Mouse (Mus musculus): Measurements from ENCODE around the gene Il22ra2. TPM values are rescaled to one million over a fixed set of nuclear protein-coding genes. Genes with fewer than 3 reads are reported as not detected.
A peak's percentile ranks its signal among the peaks of the same experiment; 100 is the strongest.

The Il22ra2 gene
- total and polyA plus RNA-seq, 3 experiments, result not detected

- H3K9ac ChIP-seq (ENCODE audit: control insufficient read depth, low read depth, low read length, poor library complexity, severe bottlenecking), result no peak overlapping the region
- TF ChIP-seq EP300 (IDR thresholded peaks at IDR 0.05; ENCODE audit: low read depth in 1 of 2, low read length in 2 of 2), result peak in 1 of 2 experiments; percentile 16; a peak in 1 of 4 replicates
- no peak for TF ChIP-seq JUND (IDR thresholded peaks at IDR 0.05; ENCODE audit: low read depth, low read length)
- peak; percentile 46 for DNase-seq (ENCODE audit: low read depth, low spot score)
- H3K4me1 ChIP-seq (ENCODE audit: control insufficient read depth in 1 of 2, insufficient read depth in 2 of 2, low read length in 2 of 2), result peaks cover 23 to 25% of the 10 kb centered on the region in 2 experiments
- no peak overlapping the region for H3K4me3 ChIP-seq (ENCODE audit: control insufficient read depth in 1 of 2, insufficient read depth in 1 of 2, low read depth in 2 of 2, low read length in 2 of 2)
- H3K27me3 ChIP-seq (ENCODE audit: control insufficient read depth in 1 of 2, insufficient read depth in 2 of 2, low read length in 2 of 2), result no peaks in the 10 kb centered on the region
- H3K79me2 ChIP-seq (ENCODE audit: control insufficient read depth, insufficient read depth, low read length, poor library complexity), result no peaks in the 10 kb centered on the region
- H3K9me3 ChIP-seq (replicated peaks; ENCODE audit: insufficient read depth, low read length), result no peaks in the 10 kb centered on the region
- H3K27ac ChIP-seq (ENCODE audit: control insufficient read depth, low read depth, low read length), result peak overlapping the region; percentile 79
- peaks cover 0 to 33% of the 10 kb centered on the region in 2 experiments; a peak in 2 of 4 replicates for H3K36me3 ChIP-seq (ENCODE audit: control insufficient read depth in 1 of 2, insufficient read depth in 2 of 2, low read length in 2 of 2)
Observed at GRCm38 (mm10) chr10:19581844-19582582, 39.8 kb upstream of the Il22ra2 start.

GRCm38 (mm10) chr10:19582806-19583430 lies 38.9 kb upstream of the Il22ra2 start:
- Histone ChIP-seq H3K79me2 (ENCODE audit: control insufficient read depth, insufficient read depth, low read length, poor library complexity) (no peaks in the 10 kb centered on the region), H3K9me3 (replicated peaks; ENCODE audit: insufficient read depth, low read length) (no peaks in the 10 kb centered on the region), H3K36me3 (ENCODE audit: control insufficient read depth in 1 of 2, insufficient read depth in 2 of 2, low read length in 2 of 2) (peaks cover 0 to 33% of the 10 kb centered on the region in 2 experiments; a peak in 2 of 4 replicates), H3K4me1 (ENCODE audit: control insufficient read depth in 1 of 2, insufficient read depth in 2 of 2, low read length in 2 of 2) (peaks cover 23 to 25% of the 10 kb centered on the region in 2 experiments), H3K27ac (ENCODE audit: control insufficient read depth, low read depth, low read length) (peak overlapping the region; percentile 79), H3K9ac (ENCODE audit: control insufficient read depth, low read depth, low read length, poor library complexity, severe bottlenecking) (peak overlapping the region; percentile 22), H3K4me3 (ENCODE audit: control insufficient read depth in 1 of 2, insufficient read depth in 1 of 2, low read depth in 2 of 2, low read length in 2 of 2) (no peak overlapping the region), H3K27me3 (ENCODE audit: control insufficient read depth in 1 of 2, insufficient read depth in 2 of 2, low read length in 2 of 2) (no peaks in the 10 kb centered on the region)
- DNase-seq (ENCODE audit: low read depth, low spot score), result peak; percentile 58
- TF ChIP-seq UBTF (IDR thresholded peaks at IDR 0.05; ENCODE audit: borderline replicate concordance, insufficient read depth, low read depth, low read length) (no peak), RAD21 (IDR thresholded peaks at IDR 0.05; ENCODE audit: low read depth, low read length) (no peak), ZMIZ1 (IDR thresholded peaks at IDR 0.05; ENCODE audit: low read depth, low read length) (no peak), GATA1 (IDR thresholded peaks at IDR 0.05; ENCODE audit: low read depth, low read length) (peak; percentile 40; the same call in 1 of the 2 replicates), CHD1 (IDR thresholded peaks at IDR 0.05; ENCODE audit: low read depth, low read length) (no peak), MAX (IDR thresholded peaks at IDR 0.05; ENCODE audit: low read length) (no peak), EP300 (IDR thresholded peaks at IDR 0.05; ENCODE audit: low read depth in 1 of 2, low read length in 2 of 2) (peak in 1 of 2 experiments; percentile 72; a peak in 2 of 4 replicates), CTCF (IDR thresholded peaks at IDR 0.05 in 2 of 3, conservative IDR thresholded peaks at IDR 0.05 in 1 of 3; ENCODE audit: control insufficient read depth in 1 of 3, insufficient read depth in 1 of 3, low read depth in 2 of 3, low read length in 3 of 3, poor library complexity in 1 of 3, severe bottlenecking in 1 of 3) (no peak), MYC (IDR thresholded peaks at IDR 0.05; ENCODE audit: low read depth, low read length) (0 out of 2 replicates have a peak, but pooled peaks have one; percentile 17), ZNF384 (IDR thresholded peaks at IDR 0.05; ENCODE audit: low read depth, low read length) (no peak), MAFK (IDR thresholded peaks at IDR 0.05; ENCODE audit: borderline replicate concordance, low read depth, low read length) (no peak), TCF12 (IDR thresholded peaks at IDR 0.05; ENCODE audit: low read depth, low read length) (no peak), MEF2A (IDR thresholded peaks at IDR 0.05; ENCODE audit: extremely low read depth, insufficient replicate concordance, low read depth, low read length, poor library complexity, severe bottlenecking) (no peak), POLR2AphosphoS2 (IDR thresholded peaks at IDR 0.05; ENCODE audit: low read length) (no peak), TBP (IDR thresholded peaks at IDR 0.05; ENCODE audit: low read depth, low read length) (no peak), TAL1 (IDR thresholded peaks at IDR 0.05; ENCODE audit: low read length) (no peak)

All from MEL (cell line).